Mouse (Mus musculus): Measurements from ENCODE around the gene Zfp354c.

GRCm38 (mm10) chr11:50767039-50767438 is 60.5 kb downstream of the Zfp354c start:
- peak; percentile 71 for TF ChIP-seq CTCF (IDR thresholded peaks at IDR 0.05; ENCODE audit: low read depth)
- TF ChIP-seq EP300 (optimal IDR thresholded peaks at IDR 0.05): no peak
